Mouse (Mus musculus): Measurements from ENCODE around the gene Srd5a1.
"Not testable (repeated sequence)": the region's sequence is repeated elsewhere in the genome, so short reads cannot be mapped to it uniquely, and the experiment has no call there.

Gene Srd5a1

GRCm38 (mm10) chr13:69623843-69624242 is 12.6 kb upstream of the Srd5a1 start:
- DNase-seq, result no peak

DNA sequence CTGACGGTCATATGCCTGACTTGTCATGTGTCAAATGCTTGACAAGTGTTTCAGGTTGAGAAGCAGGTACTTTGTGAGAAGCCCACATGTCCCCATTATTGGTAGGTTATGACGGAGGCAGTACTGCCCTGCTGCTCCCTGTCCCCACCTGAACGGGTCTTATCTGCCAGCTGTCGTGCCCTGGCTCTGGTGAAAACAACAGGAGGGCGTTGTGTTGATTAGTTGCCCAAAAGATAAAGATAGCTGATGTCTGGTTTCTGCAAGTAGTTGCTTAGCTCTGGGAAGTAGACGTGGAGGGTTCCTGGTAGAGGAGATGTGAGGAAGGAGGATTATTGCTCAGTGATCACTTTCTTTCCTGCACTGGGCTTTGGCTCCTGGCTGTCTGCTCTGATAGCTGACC is 5.5 kb upstream of the Srd5a1 start:
- DNase-seq, result no peak

DNA sequence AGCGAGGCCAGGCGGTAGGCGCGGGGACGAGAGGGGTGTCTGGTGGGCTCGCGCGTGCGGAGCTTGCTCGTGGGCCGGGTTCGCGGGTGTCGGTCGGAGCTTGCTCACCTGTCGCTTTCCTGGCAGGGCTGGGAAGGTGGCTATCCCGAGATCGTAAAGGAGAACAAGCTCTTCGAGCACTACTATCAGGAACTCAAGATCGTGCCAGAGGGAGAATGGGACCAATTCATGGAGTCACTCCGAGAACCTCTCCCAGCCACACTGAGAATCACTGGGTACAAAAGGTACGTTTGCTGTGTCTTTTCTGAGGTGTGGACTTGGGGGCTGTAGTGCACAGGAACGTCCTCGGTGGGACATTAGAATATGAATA is 918 bp upstream of the Srd5a1 start:
- no peak for DNase-seq

GRCm38 (mm10) chr13:69610751-69611397 is 368 bp downstream of the Srd5a1 start:
- DNase-seq, result no peak

- DNase-seq, result no peak
These were observed 2.5 kb downstream of the Srd5a1 start for GRCm38 (mm10) chr13:69608734-69609133.

GRCm38 (mm10) chr13:69604670-69605069 is 6.6 kb downstream of the Srd5a1 start:
- DNase-seq, result no peak

- DNase-seq, result no peak
These were observed 9.9 kb downstream of the Srd5a1 start for GRCm38 (mm10) chr13:69601321-69601720.

DNA sequence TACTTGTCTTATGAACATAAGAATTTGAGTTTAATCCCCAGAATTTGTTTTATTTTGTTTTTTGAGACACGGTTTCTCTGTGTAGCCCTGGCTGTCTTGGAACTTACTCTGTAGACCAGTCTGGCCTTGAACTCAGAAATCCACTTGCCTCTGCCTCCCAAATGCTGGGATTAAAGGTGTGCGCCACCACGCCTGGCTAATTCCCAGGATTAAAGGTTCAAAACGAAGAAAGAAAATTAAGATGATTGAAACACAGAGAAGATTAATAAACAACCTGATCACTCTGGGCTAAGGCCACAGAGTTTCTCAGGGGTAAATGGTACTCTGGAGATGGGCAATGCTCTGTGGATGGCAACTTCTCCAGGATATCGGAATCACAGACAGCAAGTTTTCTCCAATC is 10.4 kb downstream of the Srd5a1 start:
- DNase-seq, result not testable (repeated sequence)

- no peak for DNase-seq
These were observed 12.4 kb downstream of the Srd5a1 start for GRCm38 (mm10) chr13:69598867-69599266.

- no peak for DNase-seq
These were observed 14.7 kb downstream of the Srd5a1 start for GRCm38 (mm10) chr13:69596515-69596914.

- DNase-seq, result no peak
These were observed 15.3 kb downstream of the Srd5a1 start for GRCm38 (mm10) chr13:69595911-69596310.

- DNase-seq, result no peak
These were observed 16.5 kb downstream of the Srd5a1 start for GRCm38 (mm10) chr13:69594577-69595256.

DNA sequence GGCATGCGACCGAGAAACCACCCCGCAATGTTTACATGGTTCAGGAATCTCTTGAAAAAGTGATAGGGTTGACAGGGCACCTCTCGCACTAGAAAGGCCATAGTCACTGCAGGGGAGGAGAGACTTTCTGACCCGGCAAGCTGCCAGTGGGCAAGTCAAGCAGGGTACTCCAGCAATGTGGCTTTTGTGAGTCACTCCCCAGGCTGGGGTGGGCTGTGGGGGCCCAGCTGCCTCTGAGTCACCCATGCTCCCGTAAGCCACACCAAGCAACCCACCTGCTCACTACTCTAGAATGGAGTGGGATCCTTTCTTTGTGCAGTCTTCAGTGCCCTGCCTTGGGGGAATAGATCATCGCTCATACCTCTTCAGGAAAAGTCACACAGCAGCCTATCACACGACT is 17.8 kb downstream of the Srd5a1 start:
- DNase-seq, result no peak

- DNase-seq, result no peak
These were observed 19.0 kb downstream of the Srd5a1 start for GRCm38 (mm10) chr13:69592226-69592625.

DNA sequence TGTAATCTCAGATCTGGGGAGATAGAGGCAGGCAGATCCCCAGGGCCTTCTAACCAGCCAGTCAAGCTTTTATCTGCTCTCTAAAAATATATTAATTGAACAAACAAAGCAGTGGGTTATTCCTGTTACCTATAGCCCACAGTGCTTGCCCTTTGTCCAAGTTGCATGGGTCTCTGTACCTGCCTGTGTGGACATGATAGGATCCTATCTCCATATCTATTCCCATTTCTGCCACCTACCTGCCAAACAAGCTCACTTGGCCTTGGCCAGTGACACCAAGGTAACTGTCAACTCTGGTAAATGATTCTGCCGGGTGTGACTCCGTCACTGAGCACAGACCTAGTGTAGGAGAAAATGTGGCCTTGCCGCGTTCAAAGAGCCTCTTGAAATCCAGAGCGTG is 19.9 kb downstream of the Srd5a1 start:
- no peak for DNase-seq

- DNase-seq, result no peak
These were observed 23.0 kb downstream of the Srd5a1 start for GRCm38 (mm10) chr13:69588263-69588662.

- DNase-seq, result peak; percentile 28
These were observed 23.4 kb downstream of the Srd5a1 start for GRCm38 (mm10) chr13:69587849-69588248.

- DNase-seq, result no peak
These were observed 24.9 kb downstream of the Srd5a1 start for GRCm38 (mm10) chr13:69586337-69586736.

DNA sequence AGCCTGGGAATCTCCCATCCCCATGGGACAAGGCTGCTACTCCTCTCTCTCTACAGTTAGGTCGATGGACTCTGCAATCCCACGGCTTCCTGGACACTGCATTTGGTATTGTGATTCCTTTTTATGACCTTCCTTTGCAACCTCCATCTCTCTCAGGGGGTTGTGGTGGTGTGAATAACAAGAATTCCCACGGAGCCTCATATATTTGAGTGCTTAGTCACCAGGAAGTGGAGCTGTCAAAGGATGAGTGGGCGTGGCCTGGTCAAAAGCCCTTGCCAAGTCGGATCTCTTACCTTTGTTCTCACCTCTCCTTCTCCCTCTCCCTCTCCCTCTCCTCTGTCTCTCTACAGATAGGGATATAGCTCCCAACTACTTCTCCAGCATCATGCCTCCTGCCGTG is 25.4 kb downstream of the Srd5a1 start:
- DNase-seq, result peak; percentile 46

- DNase-seq, result no peak
These were observed 27.7 kb downstream of the Srd5a1 start for GRCm38 (mm10) chr13:69583591-69583990.

DNA sequence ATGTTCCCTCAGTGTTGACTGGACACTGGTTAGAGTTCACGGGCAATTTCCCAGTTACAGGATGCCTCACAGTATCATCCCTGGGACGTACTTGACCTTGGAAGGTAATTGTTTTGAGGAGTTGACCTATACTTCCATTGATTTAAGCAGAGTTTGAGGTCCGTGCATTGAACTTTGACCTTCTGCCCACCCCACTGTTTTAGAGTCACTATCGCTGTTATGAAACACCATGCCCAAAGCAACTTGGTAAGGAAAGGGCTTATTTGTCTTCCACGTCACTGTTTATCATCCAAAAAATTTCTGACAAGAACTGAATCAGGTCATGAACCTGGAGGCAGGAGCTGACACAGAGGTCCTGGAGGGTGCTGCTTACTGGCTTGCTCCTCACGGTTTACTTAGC is 28.8 kb downstream of the Srd5a1 start:
- no peak for DNase-seq

DNA sequence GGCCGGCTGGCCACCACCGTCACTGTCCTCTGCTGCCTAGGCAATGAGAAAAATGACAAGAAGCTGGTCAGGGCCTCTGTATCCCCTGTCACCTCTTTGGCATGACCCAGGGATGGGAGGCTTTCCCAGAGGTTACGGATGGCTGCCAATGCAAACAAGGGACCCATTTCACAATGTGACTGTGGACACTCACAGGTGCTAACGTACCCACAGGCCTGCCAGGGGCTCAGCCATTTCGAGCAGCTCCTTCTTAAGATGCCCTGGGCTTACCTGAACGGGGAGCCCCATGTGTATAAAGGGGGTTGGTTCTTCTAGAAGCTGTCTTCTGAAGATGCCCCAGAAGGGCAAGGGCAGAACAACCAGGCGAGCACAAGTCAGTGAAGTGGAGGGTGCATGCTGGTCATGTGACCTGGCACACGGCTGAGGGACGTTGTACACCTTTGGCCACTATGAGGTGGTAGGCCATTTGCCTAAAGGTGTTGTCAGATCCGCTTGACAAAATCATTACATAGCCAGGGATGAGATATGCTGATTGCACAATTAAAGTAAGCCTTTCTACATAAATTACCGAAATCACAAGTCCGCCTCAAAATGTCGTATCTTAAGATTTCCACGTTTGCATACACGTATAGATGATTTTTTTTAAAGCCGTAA is 33.9 kb downstream of the Srd5a1 start:
- DNase-seq, result no peak

DNA sequence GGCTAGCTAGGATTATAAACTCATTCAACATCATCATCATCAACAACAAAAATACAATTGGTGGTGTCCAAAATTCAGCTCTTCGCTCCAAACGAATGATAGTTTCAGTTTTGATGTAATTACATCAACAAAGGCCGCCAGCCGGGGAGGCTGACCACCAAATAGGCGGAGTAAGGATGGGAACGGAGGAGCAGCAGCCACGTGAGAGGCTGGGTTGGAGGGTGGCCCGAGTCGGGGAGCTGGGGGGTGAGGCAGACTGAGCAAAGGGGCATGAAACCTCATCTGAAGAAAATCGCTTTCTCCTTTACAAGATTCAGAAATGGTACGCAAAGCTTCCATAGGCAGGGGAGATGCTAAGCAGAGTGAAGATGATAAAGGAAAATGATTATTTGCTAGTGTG is 34.6 kb downstream of the Srd5a1 start:
- no peak for DNase-seq

DNA sequence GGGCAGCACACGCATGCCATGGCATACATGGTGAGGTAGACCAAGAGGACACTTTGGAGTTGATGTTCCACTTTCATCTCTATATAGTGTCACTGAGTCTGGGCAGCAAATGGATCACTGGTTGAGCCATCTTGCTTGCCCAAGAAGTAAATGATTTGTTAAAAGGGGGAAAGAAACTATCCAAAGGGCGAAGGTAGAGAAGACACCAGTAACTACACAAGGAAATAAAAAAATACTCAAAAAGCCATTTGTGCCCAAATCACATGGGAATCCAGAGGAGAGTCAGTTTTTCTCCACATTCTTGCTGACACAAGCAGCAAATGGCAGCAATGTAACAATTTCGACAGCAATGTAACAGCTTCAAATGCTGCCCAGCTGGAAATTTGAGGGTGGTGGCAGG is 38.6 kb downstream of the Srd5a1 start:
- no peak for DNase-seq
